21 mouse cellular contexts compared by ENCODE assay signal in genomic region chr5:122345777-122346176, GRCm38 (mm10). TPM values are rescaled to one million over a fixed set of nuclear protein-coding genes. Genes with fewer than 3 reads are reported as not detected.
DNase-seq lines count a peak whose midpoint lies in the region; ATAC-seq and TF ChIP-seq lines count a peak whose summit lies in the region.
"Had no signal": no experiment of that assay in that cellular context is flagged by ENCODE, and none has a peak within 500 bp of the region (broad histone marks: within the 10 kb centered on the region; RNA-seq: fewer than 3 reads in every experiment).

No protein-coding gene starts in this region.

- no peak overlapping the region for H3K27ac ChIP-seq in forebrain, embryonic 14.5 days (ENCODE audit: low read depth, low read length)
- H3K27ac ChIP-seq in forebrain, embryonic 13.5 days = no peak overlapping the region
- no peak overlapping the region for H3K27ac ChIP-seq in layer of hippocampus, adult 2 months
- H3K27ac ChIP-seq: embryonic facial prominence, embryonic 13.5 days; liver, embryonic 15.5 days; midbrain, embryonic 15.5 days had no signal

- H3K9ac ChIP-seq in forebrain, embryonic 14.5 days (ENCODE audit: low read length) = no peak overlapping the region
- no peak overlapping the region for H3K9ac ChIP-seq in forebrain, embryonic 13.5 days
- H3K9ac ChIP-seq: embryonic facial prominence, embryonic 13.5 days; liver, embryonic 15.5 days; midbrain, embryonic 15.5 days had no signal

- DNase-seq in forebrain, embryonic 14.5 days (ENCODE audit: low spot score) = peak; percentile 8
- DNase-seq in layer of hippocampus, adult 2 months (ENCODE audit: low spot score in 2 of 2) = no peak
- DNase-seq in layer of hippocampus, postnatal 14 days (ENCODE audit: low spot score in 2 of 2) = no peak
- peak; percentile 20 for DNase-seq in retina, postnatal 1 day
- DNase-seq in retina, embryonic 14.5 days (ENCODE audit: low spot score) = no peak
- no peak for DNase-seq in ovary, postnatal 36 days (ENCODE audit: low spot score)
- no peak for DNase-seq in ovary, adult 18-20 months (ENCODE audit: low spot score)
- DNase-seq: adrenal gland, adult 8-10 months; cerebellum, adult 9-11 months; heart, adult 11 months; heart, postnatal 36 days; kidney, adult 8-10 months; kidney, postnatal 36 days; layer of hippocampus, adult 9-11 months; lung, postnatal 14 days; spleen, adult 18-20 months had no signal

- H3K36me3 ChIP-seq in forebrain, embryonic 14.5 days (ENCODE audit: control insufficient read depth, insufficient read depth, low read length) = no peaks in the 10 kb centered on the region
- no peaks in the 10 kb centered on the region for H3K36me3 ChIP-seq in forebrain, embryonic 13.5 days (ENCODE audit: poor library complexity, severe bottlenecking)
- H3K36me3 ChIP-seq: embryonic facial prominence, embryonic 13.5 days; liver, embryonic 15.5 days; midbrain, embryonic 15.5 days had no signal

- H3K4me1 ChIP-seq in forebrain, embryonic 14.5 days (ENCODE audit: control insufficient read depth, insufficient read depth, low read length) = no peaks in the 10 kb centered on the region
- H3K4me1 ChIP-seq in forebrain, embryonic 13.5 days = no peaks in the 10 kb centered on the region
- H3K4me1 ChIP-seq: embryonic facial prominence, embryonic 13.5 days; liver, embryonic 15.5 days; midbrain, embryonic 15.5 days had no signal

- H3K9me3 ChIP-seq in forebrain, embryonic 14.5 days (replicated peaks; ENCODE audit: control insufficient read depth, low read length) = 0 out of 2 replicates have a peak, but pooled peaks cover 2% of the 10 kb centered on the region
- H3K9me3 ChIP-seq in forebrain, embryonic 13.5 days (replicated peaks) = no peaks in the 10 kb centered on the region
- H3K9me3 ChIP-seq: embryonic facial prominence, embryonic 13.5 days; liver, embryonic 15.5 days; midbrain, embryonic 15.5 days had no signal

- no peak for ATAC-seq in forebrain, embryonic 14.5 days
- ATAC-seq in forebrain, embryonic 13.5 days = no peak
- ATAC-seq: hindbrain, embryonic 16.5 days; midbrain, embryonic 15.5 days had no signal

- H3K4me2 ChIP-seq in forebrain, embryonic 14.5 days (ENCODE audit: low read length) = no peak overlapping the region
- no peak overlapping the region for H3K4me2 ChIP-seq in forebrain, embryonic 13.5 days
- H3K4me2 ChIP-seq: embryonic facial prominence, embryonic 13.5 days; liver, embryonic 15.5 days; midbrain, embryonic 15.5 days had no signal

- no peaks in the 10 kb centered on the region for H3K27me3 ChIP-seq in forebrain, embryonic 14.5 days (replicated peaks; ENCODE audit: control insufficient read depth, insufficient read depth, low read length)
- H3K27me3 ChIP-seq in forebrain, embryonic 13.5 days = no peaks in the 10 kb centered on the region
- H3K27me3 ChIP-seq: embryonic facial prominence, embryonic 13.5 days; liver, embryonic 15.5 days; midbrain, embryonic 15.5 days had no signal

- WGBS in forebrain, embryonic 14.5 days = 80% methylated on average over 4 of the region's 4 CpGs
- WGBS in forebrain, embryonic 13.5 days = 76% methylated on average over 4 of the region's 4 CpGs

- TF ChIP-seq CTCF in layer of hippocampus, adult 2 months (conservative IDR thresholded peaks at IDR 0.05) = peak; percentile 57

- H3K4me3 ChIP-seq in forebrain, embryonic 14.5 days (ENCODE audit: low read depth, low read length) = no peak overlapping the region
- no peak overlapping the region for H3K4me3 ChIP-seq in forebrain, embryonic 13.5 days
- no peak overlapping the region for H3K4me3 ChIP-seq in layer of hippocampus, adult 2 months
- H3K4me3 ChIP-seq: embryonic facial prominence, embryonic 13.5 days; liver, embryonic 15.5 days; midbrain, embryonic 15.5 days had no signal

RNA-seq across cellular contexts. Expression of gene Rad9b, which starts 8.3 kb away (rescaled TPM):
- 12.2 and 13.1 TPM in 2 replicates for polyA plus RNA-seq in forebrain, embryonic 14.5 days (2014; fragmentation: Nextera tagmentation; extraction: Ambion mirVana)
- polyA plus RNA-seq in forebrain, embryonic 13.5 days (2015; fragmentation: Nextera tagmentation; extraction: Ambion mirVana) = 16.1 TPM in 2 replicates
- 1 to 10 TPM; 5.1 to 5.9 TPM for total RNA-seq in layer of hippocampus, adult 2 months (2021)
- 1 to 10 TPM; 3.9 to 4.1 TPM for total RNA-seq in layer of hippocampus, postnatal 14 days (2021)

RNA-seq across cellular contexts. Expression of gene Vps29, which starts 8.4 kb away (rescaled TPM):
- 288 and 315 TPM in 2 replicates for polyA plus RNA-seq in forebrain, embryonic 14.5 days (2014; fragmentation: Nextera tagmentation; extraction: Ambion mirVana)
- polyA plus RNA-seq in forebrain, embryonic 13.5 days (2015; fragmentation: Nextera tagmentation; extraction: Ambion mirVana) = 228 and 236 TPM in 2 replicates
- 100 to 1,000 TPM; 173 to 186 TPM for total RNA-seq in layer of hippocampus, adult 2 months (2021)
- total RNA-seq in layer of hippocampus, postnatal 14 days (2021) = 100 to 1,000 TPM; 219 to 224 TPM

RNA-seq across cellular contexts. Expression of gene Gpn3, which starts 25.9 kb away (rescaled TPM):
- polyA plus RNA-seq in forebrain, embryonic 14.5 days (2014; fragmentation: Nextera tagmentation; extraction: Ambion mirVana) = 54.9 and 57.2 TPM in 2 replicates
- polyA plus RNA-seq in forebrain, embryonic 13.5 days (2015; fragmentation: Nextera tagmentation; extraction: Ambion mirVana) = 56.9 and 58.7 TPM in 2 replicates
- 10 to 100 TPM; 30.0 to 32.3 TPM for total RNA-seq in layer of hippocampus, adult 2 months (2021)
- 10 to 100 TPM; 26.8 to 27.2 TPM for total RNA-seq in layer of hippocampus, postnatal 14 days (2021)

RNA-seq across cellular contexts. Expression of gene Fam216a, which starts 26.4 kb away (rescaled TPM):
- 146 and 157 TPM in 2 replicates for polyA plus RNA-seq in forebrain, embryonic 14.5 days (2014; fragmentation: Nextera tagmentation; extraction: Ambion mirVana)
- 117 and 123 TPM in 2 replicates for polyA plus RNA-seq in forebrain, embryonic 13.5 days (2015; fragmentation: Nextera tagmentation; extraction: Ambion mirVana)
- 10 to 100 TPM; 74.2 to 78.0 TPM for total RNA-seq in layer of hippocampus, adult 2 months (2021)
- 10 to 100 TPM; 75.9 to 80.7 TPM for total RNA-seq in layer of hippocampus, postnatal 14 days (2021)

RNA-seq across cellular contexts. Expression of gene Arpc3, which starts 45.9 kb away (rescaled TPM):
- polyA plus RNA-seq in forebrain, embryonic 14.5 days (2014; fragmentation: Nextera tagmentation; extraction: Ambion mirVana) = 95.5 and 119 TPM in 2 replicates
- 152 and 167 TPM in 2 replicates for polyA plus RNA-seq in forebrain, embryonic 13.5 days (2015; fragmentation: Nextera tagmentation; extraction: Ambion mirVana)
- 100 to 1,000 TPM; 261 to 275 TPM for total RNA-seq in layer of hippocampus, adult 2 months (2021)
- total RNA-seq in layer of hippocampus, postnatal 14 days (2021) = 100 to 1,000 TPM; 300 to 318 TPM

Comparison
In these comparisons a context has a peak if more than half of its experiments do, and no peak if none do; other contexts are left out.
1. DNase-seq: peak in forebrain, embryonic 14.5 days (single experiment) and retina, postnatal 1 day (single experiment); none in layer of hippocampus, adult 2 months (0 of 2), layer of hippocampus, postnatal 14 days (0 of 2), retina, embryonic 14.5 days (single experiment), ovary, postnatal 36 days (single experiment) and ovary, adult 18-20 months (single experiment).